Mouse (Mus musculus): ENCODE data around the gene Il1r2.

Il1r2 gene

DNA sequence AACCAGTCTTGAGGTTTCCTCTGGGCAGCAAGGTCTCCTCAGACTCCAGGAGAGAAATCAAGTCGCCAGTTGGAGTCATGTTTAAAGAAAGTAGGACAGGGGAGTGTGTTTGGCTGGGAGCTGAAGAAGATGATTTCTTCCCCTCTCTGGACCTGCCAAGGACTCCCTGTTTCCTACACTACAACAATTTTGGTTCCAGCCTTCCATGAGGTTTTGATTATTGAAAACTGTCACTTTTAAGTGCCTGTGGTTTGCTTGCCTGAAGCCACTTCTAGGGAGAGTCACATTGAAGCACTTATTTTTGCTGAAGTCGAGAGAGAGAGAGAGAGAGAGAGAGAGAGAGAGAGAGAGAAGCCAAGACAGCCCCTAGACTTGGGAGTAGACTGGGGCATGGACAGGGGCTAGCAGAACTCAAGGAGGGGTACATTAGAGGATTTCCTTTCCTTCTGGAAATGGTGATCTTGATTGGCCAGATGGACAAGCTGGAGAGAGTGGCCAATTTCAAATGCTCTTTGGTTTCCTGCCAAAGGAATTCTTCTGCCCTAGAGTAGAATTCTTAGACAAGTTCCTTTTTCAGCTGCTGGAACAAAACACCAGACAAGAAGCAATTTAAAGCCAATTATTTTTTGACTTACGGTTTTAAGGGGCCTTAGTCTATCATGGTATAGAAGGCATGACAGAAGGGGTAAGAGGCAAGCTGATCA is 20.9 kb downstream of the Il1r2 start:
- TF ChIP-seq GATA4 (IDR thresholded peaks at IDR 0.05; ENCODE audit: insufficient replicate concordance, low read length): no peak

DNA sequence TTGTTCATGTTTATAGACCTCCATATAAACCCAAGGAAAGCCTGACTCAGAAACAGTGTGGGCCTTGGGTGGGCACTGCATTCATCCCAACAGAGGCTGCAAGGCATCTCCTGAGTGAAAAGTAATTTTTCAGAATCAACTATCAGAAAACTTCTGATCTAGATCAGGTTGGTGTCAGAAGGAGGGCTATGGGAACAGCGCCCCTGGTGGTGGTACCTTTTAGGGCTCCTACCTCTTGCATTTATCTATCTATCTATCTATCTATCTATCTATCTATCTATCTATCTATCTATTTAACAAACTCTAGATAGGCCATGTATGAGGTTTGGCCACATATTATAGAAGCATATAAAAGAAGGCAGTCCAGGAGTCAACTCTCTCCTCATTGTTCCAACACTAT is 21.7 kb downstream of the Il1r2 start:
- no peak for TF ChIP-seq GATA4 (IDR thresholded peaks at IDR 0.05; ENCODE audit: insufficient replicate concordance, low read length)

DNA sequence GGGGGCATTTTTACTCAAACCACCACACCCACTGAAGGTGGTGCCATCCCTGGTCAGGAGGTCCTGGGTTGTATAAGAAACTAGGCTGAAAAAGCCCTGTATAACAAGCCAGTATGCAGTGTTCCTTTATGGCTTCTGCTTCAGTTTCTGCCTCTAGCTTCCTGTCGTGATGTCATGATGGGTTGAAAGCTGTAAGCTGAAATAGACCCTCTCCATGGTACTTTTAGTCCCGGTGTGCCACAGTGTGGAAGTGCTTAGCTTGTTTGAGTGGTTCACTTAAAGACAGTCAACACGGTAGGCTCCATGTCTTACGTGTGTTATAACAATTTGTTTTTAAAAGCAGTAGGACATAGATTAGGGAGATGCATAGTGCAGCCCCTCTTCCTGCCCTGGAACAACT is 32.4 kb downstream of the Il1r2 start:
- TF ChIP-seq GATA4 (IDR thresholded peaks at IDR 0.05; ENCODE audit: insufficient replicate concordance, low read length): no peak

DNA sequence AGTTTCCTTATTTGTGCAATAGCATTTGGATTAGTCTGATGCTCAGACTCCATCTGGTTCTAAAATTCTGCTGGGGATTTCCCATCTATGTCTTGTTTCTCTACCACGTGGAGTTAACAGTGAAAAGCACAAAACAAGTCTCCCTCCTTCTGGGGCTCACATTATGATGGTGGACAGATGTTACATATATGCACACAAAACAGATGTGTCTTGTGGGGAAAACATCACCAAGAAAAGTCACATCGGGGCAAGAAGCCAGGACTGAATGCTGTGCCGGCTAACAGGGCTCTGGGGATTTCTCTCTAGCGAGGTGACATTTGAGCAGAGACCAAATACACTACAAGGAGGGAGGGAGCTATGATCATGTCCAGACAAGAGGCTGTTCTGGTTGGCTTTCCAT is 32.8 kb downstream of the Il1r2 start:
- no peak for TF ChIP-seq GATA4 (IDR thresholded peaks at IDR 0.05; ENCODE audit: insufficient replicate concordance, low read length)

DNA sequence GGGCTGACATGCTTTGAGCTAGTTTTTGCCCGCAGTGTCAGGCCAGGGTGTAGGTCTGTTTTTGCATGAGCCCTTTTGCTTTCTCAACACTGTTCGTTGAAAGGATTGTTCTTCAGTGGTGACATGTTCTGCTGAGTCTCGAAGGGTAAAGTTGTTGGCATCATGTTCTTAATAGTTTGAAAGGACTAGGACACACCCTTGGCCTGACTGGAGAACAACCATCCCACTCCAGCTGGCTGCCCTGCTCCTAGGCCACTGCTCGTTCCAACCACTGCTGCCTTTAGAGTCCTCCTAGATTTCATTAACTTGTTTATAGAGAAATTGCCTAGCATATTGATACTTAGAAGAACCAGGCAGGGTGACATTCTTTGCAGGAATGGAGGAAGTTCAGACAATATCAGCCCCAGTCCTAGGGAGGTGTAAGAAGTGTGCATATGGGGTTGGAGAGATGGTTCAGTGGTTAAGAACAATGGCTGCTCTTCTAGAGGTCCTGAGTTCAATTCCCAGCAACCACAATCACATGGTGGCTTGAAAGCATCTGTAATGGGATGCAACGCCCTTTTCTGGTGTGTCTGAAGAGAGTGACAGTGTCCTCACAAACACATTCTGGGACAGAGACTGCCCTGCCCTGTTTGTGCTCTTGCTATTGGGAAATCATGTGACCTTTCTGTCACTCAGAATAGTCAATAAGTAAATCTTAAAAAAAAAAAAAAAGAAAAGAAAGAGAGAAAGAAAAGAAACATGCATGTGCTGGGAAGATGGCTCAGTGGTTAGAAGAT is 34.3 kb downstream of the Il1r2 start:
- no peak for TF ChIP-seq GATA4 (IDR thresholded peaks at IDR 0.05; ENCODE audit: insufficient replicate concordance, low read length)

DNA sequence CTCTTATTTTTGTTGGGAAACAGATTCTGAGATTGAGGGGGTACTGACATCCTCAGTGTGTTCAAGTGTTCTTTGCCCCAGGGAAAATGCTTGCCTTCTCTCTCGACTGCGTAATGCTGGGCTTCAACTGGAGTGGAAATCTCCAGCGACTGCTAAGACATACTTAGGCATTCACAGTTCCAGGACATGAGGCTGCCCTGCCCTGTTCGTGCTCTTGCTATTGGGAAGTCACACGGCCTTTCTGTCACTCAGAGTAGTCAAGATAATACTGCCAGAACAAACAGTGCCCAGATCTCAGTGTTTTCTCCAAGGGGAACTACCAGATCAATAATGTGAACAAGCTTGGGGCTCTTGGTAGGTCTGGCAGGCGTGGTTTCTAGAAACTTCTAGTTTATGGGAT is 35.9 kb downstream of the Il1r2 start:
- TF ChIP-seq GATA4 (IDR thresholded peaks at IDR 0.05; ENCODE audit: insufficient replicate concordance, low read length): no peak

DNA sequence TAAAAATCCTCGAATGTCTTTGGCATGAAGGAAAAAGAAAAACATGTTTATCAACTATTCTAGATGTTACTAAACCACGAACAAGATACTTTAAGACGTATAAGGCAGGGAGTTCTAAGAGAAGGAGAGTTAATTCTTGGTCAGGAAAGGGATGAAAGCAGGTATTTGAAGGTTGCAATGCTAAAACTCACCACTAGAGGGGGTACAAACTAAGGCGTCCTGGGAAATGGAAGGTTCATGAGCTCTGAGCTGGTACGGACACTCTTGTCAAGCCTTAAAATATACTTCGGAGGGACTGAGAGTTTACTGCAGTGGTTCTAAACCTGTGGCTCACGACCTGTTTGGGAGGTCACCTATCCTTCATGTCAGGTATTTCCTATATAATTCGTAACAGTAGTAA is 41.4 kb downstream of the Il1r2 start:
- TF ChIP-seq GATA4 (IDR thresholded peaks at IDR 0.05; ENCODE audit: insufficient replicate concordance, low read length): no peak

DNA sequence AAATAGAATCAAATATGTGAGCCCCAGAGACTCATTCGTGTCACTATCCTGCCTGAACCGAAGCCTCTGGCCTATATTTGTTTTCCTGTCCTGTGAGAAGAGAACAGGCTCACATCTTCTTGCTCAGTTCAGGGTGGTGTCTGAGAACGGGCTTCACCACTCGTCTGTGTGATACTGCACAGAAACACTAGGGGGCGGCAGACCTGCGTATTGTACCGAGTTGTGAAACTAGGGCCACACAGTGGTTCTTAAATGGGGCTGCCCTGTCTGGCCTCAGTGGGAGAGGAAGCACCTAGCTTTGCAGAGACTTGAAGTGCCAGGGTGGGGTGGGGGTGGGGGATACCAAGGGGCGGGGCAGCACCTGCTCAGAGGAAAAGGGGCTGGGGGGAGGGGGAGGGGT is 42.5 kb downstream of the Il1r2 start:
- TF ChIP-seq GATA4 (IDR thresholded peaks at IDR 0.05; ENCODE audit: insufficient replicate concordance, low read length): no peak

DNA sequence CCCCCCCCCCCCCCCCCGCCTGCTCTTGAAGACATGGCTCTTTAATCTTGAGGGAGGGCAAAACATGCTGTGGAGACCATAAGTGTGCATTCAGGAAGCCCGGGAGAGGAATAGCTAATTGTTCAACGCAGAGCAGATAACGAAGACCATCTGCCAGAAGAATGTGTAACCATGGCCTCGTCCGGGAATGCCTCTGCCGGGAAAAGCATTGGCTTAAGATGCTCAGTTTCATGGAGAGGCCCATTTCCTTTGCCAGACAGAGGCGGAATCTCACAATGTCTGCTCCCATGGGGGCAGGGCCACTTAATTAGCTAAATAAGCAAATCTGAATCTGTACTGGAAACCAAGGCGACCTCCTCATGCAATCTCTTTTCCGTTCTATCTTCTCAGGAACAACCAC is 43.7 kb downstream of the Il1r2 start:
- TF ChIP-seq GATA4 (IDR thresholded peaks at IDR 0.05; ENCODE audit: insufficient replicate concordance, low read length): peak; percentile 93

DNA sequence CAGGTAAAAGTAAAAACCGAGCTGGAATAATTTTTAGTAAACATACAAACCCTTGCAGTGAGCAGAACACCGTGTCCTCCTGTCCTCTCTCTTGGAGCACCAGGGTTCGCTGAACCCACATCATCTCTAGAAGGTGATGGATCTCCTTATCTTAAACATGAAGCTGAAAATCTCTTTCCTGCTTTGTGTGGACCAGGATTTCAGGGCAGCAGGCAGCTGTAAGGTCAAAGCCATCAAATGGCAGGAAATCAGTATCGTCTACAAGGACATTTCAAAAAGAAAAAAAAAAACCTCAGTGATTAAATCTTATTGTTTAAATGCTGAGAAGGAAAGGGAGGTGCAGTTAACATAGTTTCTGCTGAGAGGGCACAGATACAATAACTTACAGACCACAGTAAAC is 50.4 kb downstream of the Il1r2 start:
- peak; percentile 57; the same call in 1 of the 2 replicates for TF ChIP-seq GATA4 (IDR thresholded peaks at IDR 0.05; ENCODE audit: insufficient replicate concordance, low read length)

DNA sequence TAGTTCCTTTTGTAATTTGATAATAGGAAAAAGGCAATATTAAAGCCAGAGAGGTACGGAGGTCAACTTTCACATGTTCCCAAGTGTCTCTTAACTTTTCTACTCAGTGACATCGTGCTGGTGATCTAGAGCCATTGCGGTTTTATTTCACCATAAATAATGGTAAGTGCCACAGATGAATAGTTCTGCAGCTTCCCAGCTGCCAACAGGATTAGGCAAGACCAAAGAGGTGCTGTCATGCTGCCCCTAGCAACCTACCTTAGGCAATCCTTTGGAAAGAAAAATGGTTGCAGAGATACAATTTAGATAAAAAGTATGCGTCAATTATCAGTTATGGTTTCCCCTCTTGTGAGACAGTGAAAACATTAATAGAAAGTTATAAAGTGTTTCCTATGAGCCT is 54.6 kb downstream of the Il1r2 start:
- TF ChIP-seq GATA4 (IDR thresholded peaks at IDR 0.05; ENCODE audit: insufficient replicate concordance, low read length): no peak

DNA sequence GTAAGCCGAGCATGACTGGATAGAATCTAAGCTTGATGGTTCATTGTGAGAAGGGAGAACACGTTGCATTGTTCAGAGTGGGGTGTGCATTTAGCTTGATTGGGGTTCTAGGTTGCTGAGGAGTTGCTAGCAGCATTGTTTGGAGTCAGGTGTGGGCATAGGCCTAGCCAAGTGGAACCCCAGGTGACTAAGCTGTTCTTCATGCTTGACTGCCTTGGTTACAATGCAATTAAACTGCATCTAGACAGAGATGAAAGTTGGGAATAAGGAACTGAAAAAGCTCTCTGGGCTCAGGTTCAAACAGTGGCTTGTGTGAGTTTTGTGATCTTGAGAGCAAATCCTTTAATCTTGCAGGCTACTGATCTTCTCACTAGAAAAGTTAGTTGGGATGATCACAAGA is 55.4 kb downstream of the Il1r2 start:
- TF ChIP-seq GATA4 (IDR thresholded peaks at IDR 0.05; ENCODE audit: insufficient replicate concordance, low read length): no peak

DNA sequence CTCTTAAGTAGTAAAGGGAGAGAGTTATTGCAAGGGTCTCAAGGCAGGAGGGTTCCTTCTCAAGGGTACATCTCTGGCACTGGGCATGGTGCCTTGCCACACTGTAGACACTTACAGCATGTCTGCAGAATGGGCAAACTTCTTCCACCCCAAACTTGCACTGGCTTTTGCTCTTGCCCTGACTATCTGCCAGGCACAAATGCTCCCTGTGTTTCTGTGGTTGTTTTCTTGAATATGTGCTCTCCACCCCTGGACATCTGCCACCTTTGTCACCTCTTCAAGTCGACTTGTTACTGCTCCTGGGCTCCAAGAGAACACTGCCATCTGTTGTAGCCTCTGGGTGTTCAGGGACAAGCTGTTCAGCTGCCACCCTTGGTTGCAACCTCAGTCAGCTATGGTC is 57.8 kb downstream of the Il1r2 start:
- no peak for TF ChIP-seq GATA4 (IDR thresholded peaks at IDR 0.05; ENCODE audit: insufficient replicate concordance, low read length)

DNA sequence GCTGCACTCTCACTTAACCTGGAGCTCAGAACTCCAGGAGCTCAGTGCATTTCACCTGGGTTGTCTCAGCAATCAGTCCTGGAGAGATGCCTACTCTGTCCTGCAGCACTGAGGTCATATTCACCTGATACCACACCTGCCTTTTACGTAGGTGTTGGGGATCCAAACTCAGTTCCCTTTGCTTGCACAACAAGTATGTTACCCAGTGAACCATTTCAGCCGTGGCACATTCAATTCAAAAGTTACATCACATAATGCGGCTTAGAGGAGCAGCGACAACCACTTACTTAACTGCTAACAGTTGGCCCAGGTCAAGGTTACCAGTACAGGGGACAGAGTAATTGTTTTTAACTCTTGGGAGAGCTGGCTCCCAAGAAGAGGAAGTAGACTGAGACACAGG is 58.8 kb downstream of the Il1r2 start:
- TF ChIP-seq GATA4 (IDR thresholded peaks at IDR 0.05; ENCODE audit: insufficient replicate concordance, low read length): no peak

DNA sequence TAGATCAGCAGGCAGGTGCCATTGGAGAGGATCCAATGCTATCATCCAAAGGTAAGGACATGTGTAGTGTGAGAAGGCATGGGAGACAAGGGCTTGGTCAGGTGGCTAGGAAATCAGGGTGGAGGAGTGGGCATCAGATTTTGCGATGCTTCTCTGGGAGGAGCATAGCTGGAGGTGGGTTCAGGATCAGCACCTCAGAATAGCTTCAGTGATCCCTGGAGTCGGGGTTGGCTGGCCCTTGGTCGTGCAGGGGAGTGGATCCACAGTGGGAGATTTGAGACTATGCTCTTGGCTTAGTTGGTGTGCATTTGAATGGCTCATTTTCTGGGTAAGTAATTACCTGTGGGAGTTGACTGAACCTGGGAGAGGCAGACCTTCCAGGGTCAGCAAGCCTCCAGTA is 59.7 kb downstream of the Il1r2 start:
- TF ChIP-seq GATA4 (IDR thresholded peaks at IDR 0.05; ENCODE audit: insufficient replicate concordance, low read length): no peak

DNA sequence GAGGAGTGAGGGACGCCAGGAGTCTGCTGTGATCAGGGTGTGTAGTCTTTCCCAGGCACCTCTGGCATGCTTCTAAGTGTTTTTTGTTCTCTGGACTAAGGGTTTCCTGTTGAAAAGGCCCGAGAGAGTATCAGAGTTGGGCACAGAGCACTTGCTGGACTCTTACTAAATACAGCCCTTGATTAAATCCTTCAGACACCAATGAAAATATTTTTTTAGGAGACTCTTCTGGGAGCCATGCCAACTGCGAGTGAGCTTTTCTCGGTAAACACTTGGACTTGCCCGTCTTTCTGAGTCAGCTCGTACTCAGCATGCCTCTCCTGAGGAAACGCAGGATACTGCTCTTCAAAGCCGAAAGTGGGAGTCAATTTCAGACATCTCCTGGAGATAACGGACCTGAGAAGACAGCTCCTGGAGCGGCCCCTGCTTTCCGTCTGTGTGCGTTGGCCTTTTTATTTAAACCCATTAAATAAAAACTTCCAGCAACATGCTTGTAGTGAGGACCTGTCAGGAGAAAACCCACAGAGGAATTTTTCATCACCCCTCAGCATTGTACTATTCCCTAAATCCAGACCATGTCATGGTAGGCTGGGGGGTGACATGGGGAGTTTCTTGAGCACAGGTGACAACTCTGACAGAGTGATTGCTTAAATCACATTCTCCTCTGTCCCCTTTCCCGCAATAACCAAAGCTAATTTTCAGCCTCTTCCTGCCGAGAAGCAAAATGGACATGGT is 66.1 kb downstream of the Il1r2 start:
- peak; percentile 36; the same call in 1 of the 2 replicates for TF ChIP-seq GATA4 (IDR thresholded peaks at IDR 0.05; ENCODE audit: insufficient replicate concordance, low read length)
